Mouse (Mus musculus) megakaryocyte, embryonic 14.5 days (primary cell): Measurements from ENCODE around the gene Pdgfb.

Experiments
- FLI1 ChIP-seq: IDR thresholded peaks from 2 replicates; pipeline ENCODE4 v1.6.1; 2012; ENCODE audit warnings: low read length, inconsistent platforms, mixed read lengths
- GATA1 ChIP-seq: IDR thresholded peaks from 3 replicates; pipeline ENCODE4 v1.6.1; 2012; ENCODE audit warnings: mixed read lengths, low read length, inconsistent platforms, borderline replicate concordance

GRCm38 (mm10) chr15:79980716-79981115, 34.1 kb downstream of the Pdgfb start:
- no peak for TF ChIP-seq FLI1
- TF ChIP-seq GATA1, result no peak
